Comparison of ENCODE assay signal across 9 mouse cellular contexts in the genomic region with DNA sequence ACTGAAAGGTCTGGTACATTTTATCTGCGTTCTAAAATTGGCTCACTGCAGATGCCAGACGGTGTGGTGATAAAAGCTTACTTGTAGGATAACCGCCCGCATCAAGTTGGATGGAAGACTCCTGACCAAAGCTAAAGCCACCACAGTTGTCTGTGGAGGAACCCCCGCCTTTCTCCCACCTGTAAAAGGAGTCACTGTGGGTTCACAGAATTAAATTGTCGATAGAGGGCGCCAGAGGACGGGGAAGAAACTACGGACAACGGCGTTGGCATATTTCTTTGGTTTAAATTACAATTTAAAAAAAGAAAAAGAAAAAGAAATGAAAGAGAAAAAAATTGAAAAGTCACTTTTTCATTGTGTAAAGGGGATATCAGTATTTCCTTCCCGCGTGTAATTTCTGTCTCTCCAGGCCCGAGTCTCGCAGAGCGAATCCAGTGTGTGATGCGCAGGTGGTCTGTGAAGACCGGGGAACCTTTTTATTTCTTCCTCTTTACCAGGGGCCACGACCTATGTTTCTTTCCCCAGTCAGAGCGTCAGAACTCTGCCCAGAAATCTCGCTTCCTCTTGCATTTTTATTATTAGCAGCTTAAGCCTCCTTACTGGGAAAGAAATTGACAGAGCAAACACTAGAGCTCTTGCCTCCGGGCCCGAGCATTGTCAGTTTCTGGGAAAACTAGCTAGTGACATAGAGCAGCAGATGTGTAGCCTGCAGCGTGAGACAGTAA. TPM values are rescaled to one million over a fixed set of nuclear protein-coding genes. Genes with fewer than 3 reads are reported as not detected.
DNase-seq lines count a peak whose midpoint lies in the region; ATAC-seq lines count a peak whose summit lies in the region.
"Had no signal": no experiment of that assay in that cellular context is flagged by ENCODE, and none has a peak within 500 bp of the region (broad histone marks: within the 10 kb centered on the region; RNA-seq: fewer than 3 reads in every experiment).

No protein-coding gene starts in this region.

- no peak overlapping the region for H3K27ac ChIP-seq in forebrain, embryonic 14.5 days (ENCODE audit: low read depth, low read length)
- H3K27ac ChIP-seq in forebrain, embryonic 12.5 days = no peak overlapping the region
- no peak overlapping the region for H3K27ac ChIP-seq in midbrain, embryonic 11.5 days (ENCODE audit: low read depth, low read length)

- ATAC-seq in forebrain, embryonic 14.5 days = no peak
- no peak for ATAC-seq in forebrain, embryonic 12.5 days (ENCODE audit: low FRiP score)
- ATAC-seq in midbrain, embryonic 11.5 days (ENCODE audit: low FRiP score) = no peak

- 61% methylated on average over 24 of the region's 24 CpGs for WGBS in forebrain, embryonic 14.5 days
- 60% methylated on average over 24 of the region's 24 CpGs for whole genome bisulfite sequencing in forebrain, embryonic 12.5 days
- 63% methylated on average over 24 of the region's 24 CpGs for WGBS in midbrain, embryonic 11.5 days

- peak; percentile 74 for DNase-seq in forebrain, embryonic 14.5 days (ENCODE audit: low spot score)
- peak; percentile 70 for DNase-seq in ES-CJ7 (ENCODE audit: low read depth, low spot score)
- DNase-seq in cerebellum, adult 8-10 months = peak; percentile 32
- DNase-seq in gastrocnemius, postnatal 25 days = peak; percentile 14
- peak; percentile 9 for DNase-seq in left cerebral cortex, adult 11 months (ENCODE audit: low spot score)
- peak; percentile 92 for DNase-seq in midbrain, embryonic 11.5 days (ENCODE audit: low spot score, missing footprints)
- DNase-seq in spleen, postnatal 14 days (ENCODE audit: low spot score in 2 of 2) = peak; percentile 16 to 58

- H3K4me1 ChIP-seq in forebrain, embryonic 14.5 days (ENCODE audit: control insufficient read depth, insufficient read depth, low read length) = peaks cover 18% of the 10 kb centered on the region
- peaks cover 25% of the 10 kb centered on the region for H3K4me1 ChIP-seq in forebrain, embryonic 12.5 days
- peaks cover 13% of the 10 kb centered on the region for H3K4me1 ChIP-seq in midbrain, embryonic 11.5 days (ENCODE audit: control insufficient read depth, insufficient read depth, low read length)

- no peak overlapping the region for H3K4me3 ChIP-seq in forebrain, embryonic 14.5 days (ENCODE audit: low read depth, low read length)
- H3K4me3 ChIP-seq in forebrain, embryonic 12.5 days (replicated peaks) = no peak overlapping the region
- H3K4me3 ChIP-seq in midbrain, embryonic 11.5 days (ENCODE audit: low read depth, low read length) = no peak overlapping the region

- no peak overlapping the region for H3K4me2 ChIP-seq in forebrain, embryonic 14.5 days (ENCODE audit: low read length)
- H3K4me2 ChIP-seq in forebrain, embryonic 12.5 days = no peak overlapping the region
- no peak overlapping the region for H3K4me2 ChIP-seq in midbrain, embryonic 11.5 days

- H3K36me3 ChIP-seq in forebrain, embryonic 14.5 days (ENCODE audit: control insufficient read depth, insufficient read depth, low read length) = no peaks in the 10 kb centered on the region
- H3K36me3 ChIP-seq in forebrain, embryonic 12.5 days (replicated peaks) = no peaks in the 10 kb centered on the region
- H3K36me3 ChIP-seq in midbrain, embryonic 11.5 days (ENCODE audit: control insufficient read depth, insufficient read depth, low read length) = no peaks in the 10 kb centered on the region
- H3K36me3 ChIP-seq: G1E had no signal

- H3K9ac ChIP-seq in forebrain, embryonic 14.5 days (ENCODE audit: low read length) = no peak overlapping the region
- no peak overlapping the region for H3K9ac ChIP-seq in forebrain, embryonic 12.5 days
- no peak overlapping the region for H3K9ac ChIP-seq in midbrain, embryonic 11.5 days (ENCODE audit: low read length)

- H3K27me3 ChIP-seq in forebrain, embryonic 14.5 days (replicated peaks; ENCODE audit: control insufficient read depth, insufficient read depth, low read length) = no peaks in the 10 kb centered on the region
- H3K27me3 ChIP-seq in forebrain, embryonic 12.5 days = no peaks in the 10 kb centered on the region; the same call in 1 of the 2 replicates
- no peaks in the 10 kb centered on the region for H3K27me3 ChIP-seq in midbrain, embryonic 11.5 days (ENCODE audit: control insufficient read depth, insufficient read depth, low read length)

- H3K9me3 ChIP-seq in forebrain, embryonic 14.5 days (replicated peaks; ENCODE audit: control insufficient read depth, low read length) = no peaks in the 10 kb centered on the region
- no peaks in the 10 kb centered on the region for H3K9me3 ChIP-seq in forebrain, embryonic 12.5 days
- no peaks in the 10 kb centered on the region for H3K9me3 ChIP-seq in midbrain, embryonic 11.5 days (ENCODE audit: control insufficient read depth, low read length)

RNA-seq across cellular contexts. Expression of gene Rpl34, which starts 30.7 kb away (rescaled TPM):
- polyA plus RNA-seq in forebrain, embryonic 14.5 days (2014; fragmentation: Nextera tagmentation; extraction: Ambion mirVana) = 619 and 916 TPM in 2 replicates
- polyA plus RNA-seq in forebrain, embryonic 12.5 days (2016; fragmentation: Nextera tagmentation; extraction: Ambion mirVana) = 584 and 658 TPM in 2 replicates
- total RNA-seq in gastrocnemius, postnatal 25 days (2021) = 100 to 1,000 TPM; 316 to 328 TPM
- 646 and 740 TPM in 2 replicates for polyA plus RNA-seq in midbrain, embryonic 11.5 days (2014; fragmentation: Nextera tagmentation; extraction: Ambion mirVana)

RNA-seq across cellular contexts. Expression of gene Ostc, which starts 51.6 kb away (rescaled TPM):
- 266 and 307 TPM in 2 replicates for polyA plus RNA-seq in forebrain, embryonic 14.5 days (2014; fragmentation: Nextera tagmentation; extraction: Ambion mirVana)
- 250 and 263 TPM in 2 replicates for polyA plus RNA-seq in forebrain, embryonic 12.5 days (2016; fragmentation: Nextera tagmentation; extraction: Ambion mirVana)
- total RNA-seq in gastrocnemius, postnatal 25 days (2021) = 10 to 100 TPM; 34.6 to 38.7 TPM
- polyA plus RNA-seq in midbrain, embryonic 11.5 days (2014; fragmentation: Nextera tagmentation; extraction: Ambion mirVana) = 323 and 331 TPM in 2 replicates

Comparison
In these comparisons a context has a peak if more than half of its experiments do, and no peak if none do; other contexts are left out.
1. DNase-seq: peak in every context shown above with its lines; median percentile 92 in midbrain, embryonic 11.5 days; 74 in forebrain, embryonic 14.5 days; 70 in ES-CJ7; 37 in spleen, postnatal 14 days; 32 in cerebellum, adult 8-10 months; 14 in gastrocnemius, postnatal 25 days; 9 in left cerebral cortex, adult 11 months.